Mouse (Mus musculus) liver, embryonic 14.5 days (tissue): ENCODE data around the gene Enkd1. TPM values are rescaled to one million over a fixed set of nuclear protein-coding genes. Genes with fewer than 3 reads are reported as not detected.

ENCODE experiments used
- ATAC-seq: fragments of 200-750 bp; cut with Nextera tagmentation; 2 replicates; pipeline ENCODE4 v1.8.0; 2017; ENCODE audit warnings: moderate number of reproducible peaks, mild to moderate bottlenecking, moderate library complexity; ENCODE audit not compliant: insufficient read depth
- DNase-seq, 3 experiments: peaks; one replicate each; pipeline ENCODE4 v3.0.0-alpha.2; 2012 to 2013; ENCODE audit warnings: low read depth in 3 of 3, low spot score in 3 of 3
- H3K27ac ChIP-seq: fragments of 300-500 bp; sonication (generic); 2 replicates; pipeline ENCODE4 v1.5.1; 2014; ENCODE audit warnings: moderate library complexity, mild to moderate bottlenecking, control low read depth, inconsistent platforms
- H3K27me3 ChIP-seq: fragments of 300-500 bp; sonication (generic); 2 replicates; pipeline ENCODE4 v1.6.1; 2014; ENCODE audit warnings: mild to moderate bottlenecking, low read length, moderate library complexity; ENCODE audit not compliant: control insufficient read depth, insufficient read depth
- H3K36me3 ChIP-seq: fragments of 300-500 bp; sonication (generic); replicated peaks from 2 replicates; pipeline ENCODE4 v1.6.1; 2014; ENCODE audit warnings: low read depth; ENCODE audit not compliant: control insufficient read depth, insufficient read depth
- H3K4me1 ChIP-seq, 2 experiments: fragments of 200-500 bp in 1 of 2; fragments of 300-500 bp in 1 of 2; sonication (generic) in 1 of 2; replicated peaks; 2 replicates each; pipeline ENCODE4 v1.6.1; 2012 to 2014; ENCODE audit warnings: antibody characterized with exemption in 1 of 2, inconsistent platforms in 1 of 2, low read length in 1 of 2; ENCODE audit not compliant: control insufficient read depth in 2 of 2, insufficient read depth in 2 of 2
- H3K4me2 ChIP-seq: fragments of 300-500 bp; sonication (generic); 2 replicates; pipeline ENCODE4 v1.6.1; 2014; ENCODE audit warnings: low read depth, mild to moderate bottlenecking, control low read depth, moderate library complexity
- H3K4me3 ChIP-seq, 2 experiments: fragments of 200-500 bp in 1 of 2; fragments of 300-500 bp in 1 of 2; sonication (generic) in 1 of 2; 2 replicates each; pipeline ENCODE4 v1.5.1; 2012 to 2014; ENCODE audit warnings: low read depth in 2 of 2, low read length in 2 of 2, mild to moderate bottlenecking in 2 of 2, control low read depth in 1 of 2, inconsistent platforms in 1 of 2, moderate library complexity in 1 of 2; ENCODE audit not compliant: insufficient read depth in 1 of 2
- H3K9ac ChIP-seq: fragments of 300-500 bp; sonication (generic); replicated peaks from 2 replicates; pipeline ENCODE4 v1.6.1; 2014; ENCODE audit warnings: mild to moderate bottlenecking, control low read depth, moderate library complexity
- H3K9me3 ChIP-seq: fragments of 300-500 bp; sonication (generic); 2 replicates; pipeline ENCODE4 v1.6.1; 2016; ENCODE audit warnings: low read length, mixed read lengths; ENCODE audit not compliant: control insufficient read depth
- CTCF ChIP-seq: IDR thresholded peaks from 2 replicates; pipeline ENCODE4 v1.5.1; 2016; ENCODE audit warnings: antibody characterized with exemption, low read depth, control low read depth
- EP300 ChIP-seq: IDR thresholded peaks from 2 replicates; pipeline ENCODE4 v1.6.1; 2016; ENCODE audit warnings: antibody characterized with exemption, low read depth
- WGBS: fragments of 180-500 bp; shearing (Covaris S2); extraction: QIAGEN DNeasy Blood & Tissue Kit; methylation state at CpG from one replicate; pipeline ENCODE4 v1.1.7; 2014; ENCODE audit not compliant: insufficient replicate concordance; 5-methylcytosine and 5-hydroxymethylcytosine counted together
- polyA plus RNA-seq, 2 experiments: library from polyadenylated mRNA; depleted of rRNA in 1 of 2; stranded (reverse) in 1 of 2; unstranded in 1 of 2; fragments of >200 nt; fragmentation: Nextera tagmentation in 1 of 2; extraction: Ambion mirVana in 1 of 2; gene quantifications; 2 replicates each; pipeline versions ENCODE4 v1.2.1 to v1.2.3; 2012 to 2014

The Enkd1 gene
- polyA plus RNA-seq, 2 experiments, result 4.8 to 7.8 TPM

GRCm38 (mm10) chr8:105739216-105739615 lies 31.2 kb upstream of the Enkd1 start:
- Histone ChIP-seq H3K9me3 (no peaks in the 10 kb centered on the region), H3K4me3 (no peak overlapping the region), H3K27ac (no peak overlapping the region), H3K4me2 (no peak overlapping the region), H3K27me3 (no peaks in the 10 kb centered on the region), H3K36me3 (no peaks in the 10 kb centered on the region), H3K9ac (no peak overlapping the region), H3K4me1 (0 out of 4 replicates have a peak, but pooled peaks cover 0 to 2% of the 10 kb centered on the region in 2 experiments)
- no peak for ATAC-seq
- DNase-seq, result no peak
- TF ChIP-seq EP300 (no peak), CTCF (no peak)
- WGBS, result 74% methylated on average over 5 of the region's 5 CpGs

DNA sequence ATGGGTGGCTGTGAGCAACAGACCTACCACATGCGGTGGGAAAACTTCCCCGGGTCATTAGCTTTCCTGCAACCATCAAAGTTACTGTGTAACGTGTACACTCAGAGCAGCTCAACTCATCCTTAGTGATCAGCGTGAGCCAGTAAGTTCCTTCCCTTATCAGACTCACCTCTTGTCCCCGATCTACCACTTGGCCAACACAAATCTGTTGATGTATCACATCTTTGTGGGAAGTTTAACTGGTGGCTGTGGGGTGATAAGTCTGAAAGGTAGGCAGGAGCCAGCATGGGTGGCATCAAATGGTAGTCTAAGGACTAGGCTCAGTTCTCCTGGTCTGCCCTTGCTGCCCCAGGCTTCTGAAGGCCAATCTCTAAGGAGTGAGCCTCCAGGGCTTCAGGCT lies 24.2 kb upstream of the Enkd1 start:
- peak; percentile 50; the same call in 1 of the 2 replicates for ATAC-seq
- 29% methylated on average over 5 of the region's 5 CpGs for WGBS
- no peak for DNase-seq
- Histone ChIP-seq H3K4me3 (no peak overlapping the region), H3K27ac (no peak overlapping the region), H3K9me3 (no peaks in the 10 kb centered on the region), H3K4me1 (peaks cover 4 to 9% of the 10 kb centered on the region in 2 experiments; a peak in 3 of 4 replicates), H3K9ac (no peak overlapping the region), H3K27me3 (no peaks in the 10 kb centered on the region), H3K4me2 (no peak overlapping the region), H3K36me3 (no peaks in the 10 kb centered on the region)
- TF ChIP-seq CTCF (no peak), EP300 (peak; percentile 60)

DNA sequence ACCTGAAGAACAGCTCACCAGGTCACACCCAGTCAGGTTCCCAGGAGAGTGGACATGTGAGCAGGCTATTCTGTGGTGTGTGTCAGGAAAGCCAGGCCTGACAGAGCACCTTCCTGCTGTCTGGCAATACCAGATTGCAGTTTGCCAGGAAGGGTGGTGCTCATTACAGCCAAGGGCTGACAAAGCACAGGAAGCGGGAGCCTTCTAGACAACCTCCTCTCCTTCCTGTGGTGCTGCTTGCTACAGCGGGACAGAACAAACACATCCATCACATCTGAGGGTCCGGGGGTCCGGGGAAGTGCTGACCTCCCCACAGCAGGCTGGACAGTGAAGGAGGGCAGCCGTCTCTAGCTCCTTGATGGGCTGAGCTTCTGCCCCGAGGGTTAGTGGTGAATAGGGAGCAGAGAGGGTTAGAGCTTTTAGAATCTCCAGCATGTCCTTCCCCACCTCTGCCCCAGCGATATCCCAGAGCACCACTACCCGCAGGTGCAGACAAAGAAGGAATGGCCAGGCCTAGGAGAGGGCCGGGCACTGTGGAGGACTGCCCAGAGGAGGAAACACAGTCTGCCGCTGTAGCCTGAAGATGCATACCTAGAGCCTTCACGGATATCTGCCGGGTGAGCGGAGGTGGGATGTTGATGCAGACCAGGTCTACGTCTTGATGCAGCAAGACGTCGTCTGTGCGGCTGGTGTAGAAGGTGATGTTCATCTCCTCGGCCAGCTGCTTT lies 19.6 kb upstream of the Enkd1 start:
- DNase-seq (no peak), ATAC-seq (peak; percentile 62)
- H3K36me3 ChIP-seq, result no peaks in the 10 kb centered on the region
- no peaks in the 10 kb centered on the region for H3K27me3 ChIP-seq
- no peak for TF ChIP-seq CTCF
- no peak for TF ChIP-seq EP300
- WGBS, result 41% methylated on average over 18 of the region's 18 CpGs
- peaks cover 4 to 9% of the 10 kb centered on the region in 2 experiments; a peak in 3 of 4 replicates for H3K4me1 ChIP-seq
- H3K27ac ChIP-seq, result no peak overlapping the region
- no peak overlapping the region for H3K9ac ChIP-seq
- H3K9me3 ChIP-seq, result no peaks in the 10 kb centered on the region
- no peak overlapping the region for H3K4me2 ChIP-seq
- H3K4me3 ChIP-seq, result no peak overlapping the region

GRCm38 (mm10) chr8:105725726-105726125 lies 17.7 kb upstream of the Enkd1 start:
- Histone ChIP-seq H3K36me3 (no peaks in the 10 kb centered on the region), H3K27me3 (no peaks in the 10 kb centered on the region), H3K4me3 (no peak overlapping the region), H3K4me2 (no peak overlapping the region), H3K4me1 (no peaks in the 10 kb centered on the region), H3K27ac (no peak overlapping the region), H3K9ac (no peak overlapping the region), H3K9me3 (no peaks in the 10 kb centered on the region)
- 62% methylated on average over 5 of the region's 5 CpGs for WGBS
- ATAC-seq, result no peak
- TF ChIP-seq CTCF (no peak), EP300 (no peak)
- DNase-seq, result no peak

DNA sequence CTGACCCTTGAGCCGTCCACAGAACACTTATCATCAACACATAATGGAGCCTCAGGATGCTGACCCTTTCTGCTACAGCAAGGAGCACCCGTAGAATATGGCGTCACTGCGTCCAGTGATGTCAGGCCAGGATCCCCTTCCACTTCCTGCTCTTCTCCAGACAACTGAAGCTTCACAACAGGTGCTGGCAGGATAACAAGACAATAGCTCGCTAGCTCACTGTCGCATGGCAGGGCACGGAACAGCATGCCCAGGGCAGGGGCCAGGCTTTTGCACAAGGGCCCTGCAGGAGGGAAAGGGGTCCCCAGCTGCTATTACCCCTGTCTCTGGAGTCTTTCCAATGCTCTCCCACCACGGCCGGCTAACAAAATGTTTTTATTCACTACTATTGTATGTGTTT lies 14.9 kb upstream of the Enkd1 start:
- no peaks in the 10 kb centered on the region for H3K27me3 ChIP-seq
- H3K36me3 ChIP-seq, result no peaks in the 10 kb centered on the region
- H3K9me3 ChIP-seq, result no peaks in the 10 kb centered on the region
- H3K27ac ChIP-seq, result no peak overlapping the region
- H3K4me1 ChIP-seq, result no peaks in the 10 kb centered on the region
- no peak overlapping the region for H3K9ac ChIP-seq
- DNase-seq, result no peak
- WGBS, result 79% methylated on average over 9 of the region's 9 CpGs
- TF ChIP-seq CTCF (no peak), EP300 (no peak)
- no peak overlapping the region for H3K4me3 ChIP-seq
- no peak overlapping the region for H3K4me2 ChIP-seq
- ATAC-seq, result no peak
